Mouse (Mus musculus): ENCODE data around the gene Sell. TPM values are rescaled to one million over a fixed set of nuclear protein-coding genes. Genes with fewer than 3 reads are reported as not detected.

The Sell gene
- polyA plus RNA-seq, 2 experiments: 0.09 to 0.21 TPM

GRCm38 (mm10) chr1:164053561-164053960, 8.2 kb upstream of the Sell start:
- Histone ChIP-seq H3K36me3 (ENCODE audit: control insufficient read depth, insufficient read depth, low read length) (no peaks in the 10 kb centered on the region), H3K9me3 (ENCODE audit: control insufficient read depth, low read length) (no peaks in the 10 kb centered on the region), H3K4me3 (replicated peaks; ENCODE audit: low read length) (no peak overlapping the region), H3K9ac (ENCODE audit: low read depth, low read length, severe bottlenecking) (no peak overlapping the region), H3K27me3 (ENCODE audit: control insufficient read depth, insufficient read depth, low read length) (no peaks in the 10 kb centered on the region), H3K4me2 (replicated peaks; ENCODE audit: low read depth, low read length, severe bottlenecking) (no peak overlapping the region), H3K27ac (replicated peaks; ENCODE audit: low read depth, low read length) (no peak overlapping the region), H3K4me1 (ENCODE audit: control insufficient read depth, insufficient read depth, low read length) (no peaks in the 10 kb centered on the region)
- no peak for TF ChIP-seq POLR2A (IDR thresholded peaks at IDR 0.05; ENCODE audit: borderline replicate concordance, extremely low read depth, insufficient read depth, insufficient read length)
- ATAC-seq (ENCODE audit: low FRiP score, low read depth): no peak
- DNase-seq (ENCODE audit: low spot score): no peak
- WGBS: 94% methylated on average over 9 of the region's 9 CpGs

- Histone ChIP-seq H3K27me3 (ENCODE audit: control insufficient read depth, insufficient read depth, low read length) (no peaks in the 10 kb centered on the region), H3K9me3 (ENCODE audit: control insufficient read depth, low read length) (no peaks in the 10 kb centered on the region), H3K36me3 (ENCODE audit: control insufficient read depth, insufficient read depth, low read length) (no peaks in the 10 kb centered on the region), H3K27ac (replicated peaks; ENCODE audit: low read depth, low read length) (no peak overlapping the region), H3K4me1 (ENCODE audit: control insufficient read depth, insufficient read depth, low read length) (no peaks in the 10 kb centered on the region), H3K9ac (ENCODE audit: low read depth, low read length, severe bottlenecking) (no peak overlapping the region), H3K4me3 (replicated peaks; ENCODE audit: low read length) (no peak overlapping the region), H3K4me2 (replicated peaks; ENCODE audit: low read depth, low read length, severe bottlenecking) (no peak overlapping the region)
- no peak for ATAC-seq (ENCODE audit: low FRiP score, low read depth)
- no peak for DNase-seq (ENCODE audit: low spot score)
- TF ChIP-seq POLR2A (IDR thresholded peaks at IDR 0.05; ENCODE audit: borderline replicate concordance, extremely low read depth, insufficient read depth, insufficient read length): no peak
- WGBS: 47% methylated on average over 2 of the region's 2 CpGs
These were observed 7.0 kb upstream of the Sell start for GRCm38 (mm10) chr1:164054800-164055199.

- no peak for TF ChIP-seq POLR2A (IDR thresholded peaks at IDR 0.05; ENCODE audit: borderline replicate concordance, extremely low read depth, insufficient read depth, insufficient read length)
- no peak overlapping the region for H3K4me3 ChIP-seq (replicated peaks; ENCODE audit: low read length)
- 92% methylated on average over 4 of the region's 4 CpGs for WGBS
These were observed 1.7 kb upstream of the Sell start for GRCm38 (mm10) chr1:164060071-164060470.

GRCm38 (mm10) chr1:164061278-164061677, 504 bp upstream of the Sell start:
- ATAC-seq (ENCODE audit: low FRiP score, low read depth) (no peak), DNase-seq (ENCODE audit: low spot score) (no peak)
- Histone ChIP-seq H3K4me1 (ENCODE audit: control insufficient read depth, insufficient read depth, low read length) (no peaks in the 10 kb centered on the region), H3K36me3 (ENCODE audit: control insufficient read depth, insufficient read depth, low read length) (no peaks in the 10 kb centered on the region), H3K9me3 (ENCODE audit: control insufficient read depth, low read length) (no peaks in the 10 kb centered on the region), H3K4me2 (replicated peaks; ENCODE audit: low read depth, low read length, severe bottlenecking) (no peak overlapping the region), H3K27me3 (ENCODE audit: control insufficient read depth, insufficient read depth, low read length) (no peaks in the 10 kb centered on the region), H3K9ac (ENCODE audit: low read depth, low read length, severe bottlenecking) (no peak overlapping the region), H3K27ac (replicated peaks; ENCODE audit: low read depth, low read length) (no peak overlapping the region), H3K4me3 (replicated peaks; ENCODE audit: low read length) (no peak overlapping the region)
- TF ChIP-seq POLR2A (IDR thresholded peaks at IDR 0.05; ENCODE audit: borderline replicate concordance, extremely low read depth, insufficient read depth, insufficient read length): no peak
- 33% methylated on average over 4 of the region's 4 CpGs for WGBS

More at GRCm38 (mm10) chr1:164060071-164060470, 1.7 kb upstream of the Sell start:
- Histone ChIP-seq H3K27ac (replicated peaks; ENCODE audit: low read depth, low read length) (no peak overlapping the region), H3K36me3 (ENCODE audit: control insufficient read depth, insufficient read depth, low read length) (no peaks in the 10 kb centered on the region), H3K4me2 (replicated peaks; ENCODE audit: low read depth, low read length, severe bottlenecking) (no peak overlapping the region), H3K27me3 (ENCODE audit: control insufficient read depth, insufficient read depth, low read length) (no peaks in the 10 kb centered on the region), H3K4me1 (ENCODE audit: control insufficient read depth, insufficient read depth, low read length) (no peaks in the 10 kb centered on the region), H3K9me3 (ENCODE audit: control insufficient read depth, low read length) (no peaks in the 10 kb centered on the region), H3K9ac (ENCODE audit: low read depth, low read length, severe bottlenecking) (no peak overlapping the region)
- ATAC-seq (ENCODE audit: low FRiP score, low read depth) (no peak), DNase-seq (ENCODE audit: low spot score) (no peak)

- WGBS: 64% methylated on average over 2 of the region's 2 CpGs
- no peak for TF ChIP-seq POLR2A (IDR thresholded peaks at IDR 0.05; ENCODE audit: borderline replicate concordance, extremely low read depth, insufficient read depth, insufficient read length)
- no peak overlapping the region for H3K4me3 ChIP-seq (replicated peaks; ENCODE audit: low read length)
- DNase-seq (ENCODE audit: low spot score) (no peak), ATAC-seq (ENCODE audit: low FRiP score, low read depth) (no peak)
- H3K27me3 ChIP-seq (ENCODE audit: control insufficient read depth, insufficient read depth, low read length): no peaks in the 10 kb centered on the region
- H3K36me3 ChIP-seq (ENCODE audit: control insufficient read depth, insufficient read depth, low read length): no peaks in the 10 kb centered on the region
- H3K9ac ChIP-seq (ENCODE audit: low read depth, low read length, severe bottlenecking): no peak overlapping the region
- no peak overlapping the region for H3K4me2 ChIP-seq (replicated peaks; ENCODE audit: low read depth, low read length, severe bottlenecking)
- no peak overlapping the region for H3K27ac ChIP-seq (replicated peaks; ENCODE audit: low read depth, low read length)
- H3K4me1 ChIP-seq (ENCODE audit: control insufficient read depth, insufficient read depth, low read length): no peaks in the 10 kb centered on the region
- no peaks in the 10 kb centered on the region for H3K9me3 ChIP-seq (ENCODE audit: control insufficient read depth, low read length)
These were observed 1.1 kb downstream of the Sell start for GRCm38 (mm10) chr1:164062856-164063255.

GRCm38 (mm10) chr1:164063745-164064144, 2.0 kb downstream of the Sell start:
- Histone ChIP-seq H3K36me3 (ENCODE audit: control insufficient read depth, insufficient read depth, low read length) (no peaks in the 10 kb centered on the region), H3K4me2 (replicated peaks; ENCODE audit: low read depth, low read length, severe bottlenecking) (no peak overlapping the region), H3K27me3 (ENCODE audit: control insufficient read depth, insufficient read depth, low read length) (no peaks in the 10 kb centered on the region), H3K4me3 (replicated peaks; ENCODE audit: low read length) (no peak overlapping the region), H3K27ac (replicated peaks; ENCODE audit: low read depth, low read length) (no peak overlapping the region), H3K9ac (ENCODE audit: low read depth, low read length, severe bottlenecking) (no peak overlapping the region), H3K4me1 (ENCODE audit: control insufficient read depth, insufficient read depth, low read length) (no peaks in the 10 kb centered on the region), H3K9me3 (ENCODE audit: control insufficient read depth, low read length) (no peaks in the 10 kb centered on the region)
- 53% methylated on average over 3 of the region's 3 CpGs for WGBS
- DNase-seq (ENCODE audit: low spot score) (no peak), ATAC-seq (ENCODE audit: low FRiP score, low read depth) (no peak)
- TF ChIP-seq POLR2A (IDR thresholded peaks at IDR 0.05; ENCODE audit: borderline replicate concordance, extremely low read depth, insufficient read depth, insufficient read length): no peak
